Mouse (Mus musculus): Measurements from ENCODE around the gene Vmn1r230. TPM values are rescaled to one million over a fixed set of nuclear protein-coding genes. Genes with fewer than 3 reads are reported as not detected.

Vmn1r230 gene
- polyA plus RNA-seq (2012; rRNA removed): not detected in 2 replicates

GRCm38 (mm10) chr17:20840144-20840543, at the start of gene Vmn1r230:
Vmn1r230 (plus strand) TSS chr17:20840444.

GRCm38 (mm10) chr17:20811255-20811654, 29.0 kb upstream of the Vmn1r230 start, which contains the start of gene Vmn1r229:
Vmn1r229 (plus strand) TSS chr17:20811555.

Other genes starting within 250 kb of the Vmn1r230 start
- gene Vmn2r110, start 244.0 kb upstream of the Vmn1r230 start, polyA plus RNA-seq (2012; rRNA removed): not detected in 2 replicates
- gene Fpr-rs3, start 215.6 kb upstream of the Vmn1r230 start, polyA plus RNA-seq (2012; rRNA removed): not detected in 2 replicates
- not detected in 2 replicates for gene Vmn1r226, start 157.6 kb upstream of the Vmn1r230 start, polyA plus RNA-seq (2012; rRNA removed)
- gene Vmn1r227, start 110.6 kb upstream of the Vmn1r230 start, polyA plus RNA-seq (2012; rRNA removed): not detected in 2 replicates
- gene Vmn1r228, start 54.3 kb upstream of the Vmn1r230 start, polyA plus RNA-seq (2012; rRNA removed): not detected in 2 replicates
- not detected in 2 replicates for gene Vmn1r229, start 28.9 kb upstream of the Vmn1r230 start, polyA plus RNA-seq (2012; rRNA removed)
- not detected in 2 replicates for gene Vmn1r231, start 64.6 kb downstream of the Vmn1r230 start, polyA plus RNA-seq (2012; rRNA removed)
- gene Vmn1r232, start 79.3 kb downstream of the Vmn1r230 start, polyA plus RNA-seq (2012; rRNA removed): not detected in 2 replicates
- 415 and 422 TPM in 2 replicates for gene Ppp2r1a, start 104.9 kb downstream of the Vmn1r230 start, polyA plus RNA-seq (2012; rRNA removed)
- not detected in 2 replicates for gene Vmn1r233, start 156.0 kb downstream of the Vmn1r230 start, polyA plus RNA-seq (2012; rRNA removed)
- gene Zfp160, start 168.5 kb downstream of the Vmn1r230 start, polyA plus RNA-seq (2012; rRNA removed): 23.9 and 24.0 TPM in 2 replicates

Measured in central nervous system, embryonic 14 days (tissue).